Mouse (Mus musculus) lung, embryonic 15.5 days (tissue): ENCODE results near the gene Enox1. TPM values are rescaled to one million over a fixed set of nuclear protein-coding genes. Genes with fewer than 3 reads are reported as not detected.

ENCODE experiments used
- ATAC-seq: fragments of 200-750 bp; cut with Nextera tagmentation; 2 replicates; pipeline ENCODE4 v1.8.0; 2017; ENCODE audit warnings: moderate number of reproducible peaks, borderline replicate concordance; ENCODE audit not compliant: low FRiP score, low TSS enrichment; ENCODE audit errors: extremely low read depth
- H3K27ac ChIP-seq: fragments of 300-500 bp; sonication (generic); 2 replicates; pipeline ENCODE4 v1.5.1; 2015; ENCODE audit warnings: moderate library complexity, mild to moderate bottlenecking, inconsistent platforms
- H3K27me3 ChIP-seq: fragments of 300-500 bp; sonication (generic); 2 replicates; pipeline ENCODE4 v1.6.1; 2015; ENCODE audit warnings: inconsistent platforms
- H3K36me3 ChIP-seq: fragments of 300-500 bp; sonication (generic); 2 replicates; pipeline ENCODE4 v1.6.1; 2015; ENCODE audit warnings: inconsistent platforms
- H3K4me1 ChIP-seq: fragments of 300-500 bp; sonication (generic); 2 replicates; pipeline ENCODE4 v1.6.1; 2015; ENCODE audit warnings: inconsistent platforms
- H3K4me2 ChIP-seq: fragments of 300-500 bp; sonication (generic); 2 replicates; pipeline ENCODE4 v1.6.1; 2015; ENCODE audit warnings: inconsistent platforms, mild to moderate bottlenecking, moderate library complexity
- H3K4me3 ChIP-seq: fragments of 300-500 bp; sonication (generic); 2 replicates; pipeline ENCODE4 v1.5.1; 2015; ENCODE audit warnings: mild to moderate bottlenecking, inconsistent platforms
- H3K9ac ChIP-seq: fragments of 300-500 bp; sonication (generic); 2 replicates; pipeline ENCODE4 v1.6.1; 2015; ENCODE audit warnings: inconsistent platforms
- H3K9me3 ChIP-seq: fragments of 300-500 bp; sonication (generic); 2 replicates; pipeline ENCODE4 v1.6.1; 2016; ENCODE audit warnings: inconsistent platforms
- WGBS: fragments of 180-500 bp; shearing (Covaris S2); methylation state at CpG from one replicate; pipeline ENCODE4 v1.1.7; 2015; 5-methylcytosine and 5-hydroxymethylcytosine counted together
- polyA plus RNA-seq: library from polyadenylated mRNA; unstranded; fragments of >200 nt; fragmentation: Nextera tagmentation; extraction: Ambion mirVana; gene quantifications from 2 replicates; pipeline ENCODE4 v1.2.1, GENCODE M21; 2015

The Enox1 gene
- polyA plus RNA-seq, 1 experiment from 2014 or later, result 3.3 TPM

GRCm38 (mm10) chr14:77439426-77439825, 282.9 kb downstream of the Enox1 start:
- no peak for ATAC-seq
- H3K4me2 ChIP-seq, result no peak overlapping the region
- 51% methylated on average over 5 of the region's 5 CpGs for WGBS
- H3K27ac ChIP-seq, result no peak overlapping the region
- H3K36me3 ChIP-seq, result no peaks in the 10 kb centered on the region
- H3K4me3 ChIP-seq, result no peak overlapping the region
- H3K9me3 ChIP-seq, result no peaks in the 10 kb centered on the region
- no peaks in the 10 kb centered on the region for H3K27me3 ChIP-seq
- no peaks in the 10 kb centered on the region for H3K4me1 ChIP-seq
- H3K9ac ChIP-seq, result no peak overlapping the region

GRCm38 (mm10) chr14:77440805-77441204, 284.2 kb downstream of the Enox1 start:
- no peaks in the 10 kb centered on the region for H3K36me3 ChIP-seq
- H3K4me3 ChIP-seq, result no peak overlapping the region
- no peak overlapping the region for H3K4me2 ChIP-seq
- H3K9ac ChIP-seq, result no peak overlapping the region
- no peak overlapping the region for H3K27ac ChIP-seq
- no peaks in the 10 kb centered on the region for H3K4me1 ChIP-seq
- ATAC-seq, result no peak
- no peaks in the 10 kb centered on the region for H3K27me3 ChIP-seq
- WGBS, result 59% methylated on average over 7 of the region's 7 CpGs
- H3K9me3 ChIP-seq, result no peaks in the 10 kb centered on the region

DNA sequence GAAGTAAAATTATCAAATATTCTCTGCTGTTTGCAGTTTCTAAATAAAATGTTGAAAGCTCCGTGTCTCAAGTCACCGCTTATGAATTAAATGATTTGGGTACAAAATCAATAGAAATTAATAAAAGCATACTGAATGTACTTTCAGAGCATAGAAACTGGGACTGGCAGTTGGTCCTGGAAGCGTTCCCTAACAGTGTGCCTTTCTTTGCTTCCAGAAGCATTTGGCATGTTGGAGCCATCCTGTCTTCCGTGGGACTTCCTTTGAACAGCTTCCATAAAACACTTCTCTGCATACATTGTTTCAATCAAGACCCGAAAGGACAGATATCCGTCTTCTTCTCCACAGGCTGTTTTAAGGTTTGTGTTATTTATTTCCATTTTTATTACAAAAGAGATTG, 285.0 kb downstream of the Enox1 start:
- Histone ChIP-seq H3K36me3 (no peaks in the 10 kb centered on the region), H3K9ac (no peak overlapping the region), H3K4me3 (no peak overlapping the region), H3K27ac (no peak overlapping the region), H3K4me2 (no peak overlapping the region), H3K4me1 (no peaks in the 10 kb centered on the region), H3K27me3 (no peaks in the 10 kb centered on the region), H3K9me3 (no peaks in the 10 kb centered on the region)
- WGBS, result 87% methylated on average over 6 of the region's 6 CpGs
- ATAC-seq, result no peak

DNA sequence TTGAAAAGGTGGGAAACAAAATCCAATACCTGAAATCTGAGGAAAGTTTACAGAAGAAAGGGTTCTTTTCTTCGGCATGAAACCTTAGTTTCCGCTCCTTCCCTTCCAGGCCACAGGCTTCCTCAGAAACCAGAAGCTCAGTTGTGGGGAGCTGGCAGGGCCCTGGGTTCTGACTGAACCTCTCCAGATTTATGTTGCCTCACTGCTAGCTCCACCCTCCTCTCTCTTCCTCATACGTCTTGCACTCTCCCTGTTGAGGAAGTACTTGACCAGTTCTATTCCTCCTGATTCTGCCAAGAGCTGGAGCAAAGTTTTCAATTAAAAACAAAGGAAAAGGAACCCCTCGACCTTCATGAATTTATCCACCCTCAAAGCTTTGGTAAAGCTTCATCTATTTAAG, 291.4 kb downstream of the Enox1 start:
- H3K4me1 ChIP-seq, result no peaks in the 10 kb centered on the region; the same call in 1 of the 2 replicates
- no peaks in the 10 kb centered on the region for H3K36me3 ChIP-seq
- H3K9ac ChIP-seq, result no peak overlapping the region
- WGBS, result 62% methylated on average over 4 of the region's 4 CpGs
- H3K27me3 ChIP-seq, result no peaks in the 10 kb centered on the region
- no peak for ATAC-seq
- H3K4me2 ChIP-seq, result no peak overlapping the region
- H3K4me3 ChIP-seq, result no peak overlapping the region
- H3K9me3 ChIP-seq, result no peaks in the 10 kb centered on the region
- H3K27ac ChIP-seq, result no peak overlapping the region

DNA sequence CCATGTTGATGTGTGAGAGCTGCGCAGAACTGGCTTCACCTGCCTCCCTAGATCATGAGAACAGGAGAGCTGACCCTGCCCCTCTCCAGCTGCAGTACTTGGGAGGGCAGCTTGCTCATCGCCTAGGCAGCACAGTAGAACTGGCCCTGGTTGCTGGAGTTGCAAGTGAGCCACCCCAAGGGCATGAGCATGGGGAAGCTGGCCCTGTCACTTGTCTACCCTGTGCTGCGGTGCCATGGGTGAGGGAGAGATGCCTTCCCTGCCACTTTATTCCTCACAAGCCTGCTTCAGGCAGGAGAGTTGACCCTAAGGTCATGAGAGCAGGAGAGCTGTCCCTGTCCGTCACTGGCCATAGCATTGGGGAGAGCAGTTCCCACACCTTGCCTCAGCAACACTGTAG, 295.4 kb downstream of the Enox1 start:
- Histone ChIP-seq H3K4me3 (no peak overlapping the region), H3K36me3 (no peaks in the 10 kb centered on the region), H3K9me3 (no peaks in the 10 kb centered on the region), H3K27me3 (no peaks in the 10 kb centered on the region), H3K27ac (no peak overlapping the region), H3K9ac (no peak overlapping the region), H3K4me1 (no peaks in the 10 kb centered on the region; the same call in 1 of the 2 replicates), H3K4me2 (no peak overlapping the region)
- WGBS, result 74% methylated on average over 4 of the region's 4 CpGs
- ATAC-seq, result no peak

DNA sequence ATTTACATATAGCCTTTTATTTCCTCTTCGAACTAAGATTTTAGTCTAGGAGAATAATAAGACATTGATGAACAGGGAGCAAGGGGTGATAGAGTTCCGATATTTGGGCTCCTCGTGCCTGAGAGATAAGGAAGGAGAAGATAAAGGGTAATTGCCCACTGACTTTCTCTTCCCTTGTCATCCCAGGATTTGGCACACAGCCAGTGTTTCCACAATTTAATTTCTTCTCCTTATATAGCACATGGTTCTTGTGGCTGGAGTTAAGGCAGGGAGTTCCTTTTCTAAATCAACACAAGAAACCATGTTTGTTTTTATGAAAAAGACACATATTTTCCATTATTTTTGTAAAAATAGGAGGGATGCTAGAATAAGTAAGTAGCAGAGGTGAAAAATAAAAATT, 299.5 kb downstream of the Enox1 start:
- H3K36me3 ChIP-seq, result no peaks in the 10 kb centered on the region
- no peak overlapping the region for H3K4me2 ChIP-seq
- H3K4me1 ChIP-seq, result 0 out of 2 replicates have a peak, but pooled peaks cover 3% of the 10 kb centered on the region
- H3K9ac ChIP-seq, result no peak overlapping the region
- H3K27ac ChIP-seq, result no peak overlapping the region
- no peak for ATAC-seq
- WGBS, result 27% methylated on average over 3 of the region's 3 CpGs
- H3K4me3 ChIP-seq, result no peak overlapping the region
- H3K27me3 ChIP-seq, result no peaks in the 10 kb centered on the region
- no peaks in the 10 kb centered on the region for H3K9me3 ChIP-seq

DNA sequence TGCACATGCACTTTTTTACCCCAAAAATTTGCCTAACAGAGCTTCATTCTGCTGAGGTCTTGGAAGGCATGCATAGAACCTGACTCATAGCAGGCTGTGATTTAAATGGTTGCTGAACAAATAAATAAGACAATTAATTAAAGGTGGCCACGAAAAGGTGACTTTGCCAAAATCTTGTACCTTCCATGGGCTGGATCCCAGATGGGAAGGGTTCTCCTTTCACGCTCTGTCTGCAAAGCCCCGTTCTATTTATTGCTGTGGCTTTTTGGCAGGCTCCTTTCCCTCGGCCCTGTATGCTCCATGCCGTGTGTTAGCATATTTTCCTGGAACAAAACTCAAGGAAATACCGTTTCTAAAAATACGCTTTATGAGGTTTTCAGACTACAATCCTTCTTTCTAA, 300.3 kb downstream of the Enox1 start:
- Histone ChIP-seq H3K27ac (no peak overlapping the region), H3K9ac (no peak overlapping the region), H3K36me3 (no peaks in the 10 kb centered on the region), H3K9me3 (no peaks in the 10 kb centered on the region), H3K27me3 (no peaks in the 10 kb centered on the region), H3K4me1 (0 out of 2 replicates have a peak, but pooled peaks cover 3% of the 10 kb centered on the region), H3K4me3 (no peak overlapping the region), H3K4me2 (no peak overlapping the region)
- no peak for ATAC-seq
- WGBS, result 33% methylated on average over 7 of the region's 7 CpGs

DNA sequence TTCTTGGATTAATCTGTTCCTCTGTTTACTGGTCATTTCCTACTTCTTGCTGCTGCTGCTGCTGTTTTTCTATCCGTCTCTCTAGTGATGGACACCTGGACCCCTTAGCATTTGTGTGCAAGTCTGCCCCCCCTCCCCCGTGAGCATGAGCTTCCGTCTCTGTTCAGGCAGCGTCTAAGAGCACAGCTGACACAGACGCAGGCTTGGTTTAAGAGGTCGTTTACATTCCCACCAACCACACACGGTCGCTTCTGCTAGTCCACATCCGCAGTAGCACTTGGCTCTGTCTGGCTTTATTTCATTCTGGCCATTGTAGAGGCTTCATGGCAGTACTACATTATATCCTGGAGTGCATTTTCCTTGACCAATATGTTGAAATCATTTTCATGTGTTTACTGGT, 301.7 kb downstream of the Enox1 start:
- no peaks in the 10 kb centered on the region for H3K36me3 ChIP-seq
- H3K9me3 ChIP-seq, result no peaks in the 10 kb centered on the region
- no peak for ATAC-seq
- H3K4me2 ChIP-seq, result peak overlapping the region; percentile 35
- H3K27ac ChIP-seq, result no peak overlapping the region
- no peak overlapping the region for H3K4me3 ChIP-seq
- H3K27me3 ChIP-seq, result no peaks in the 10 kb centered on the region
- H3K9ac ChIP-seq, result no peak overlapping the region
- H3K4me1 ChIP-seq, result 0 out of 2 replicates have a peak, but pooled peaks cover 3% of the 10 kb centered on the region
- 11% methylated on average over 9 of the region's 9 CpGs for WGBS

DNA sequence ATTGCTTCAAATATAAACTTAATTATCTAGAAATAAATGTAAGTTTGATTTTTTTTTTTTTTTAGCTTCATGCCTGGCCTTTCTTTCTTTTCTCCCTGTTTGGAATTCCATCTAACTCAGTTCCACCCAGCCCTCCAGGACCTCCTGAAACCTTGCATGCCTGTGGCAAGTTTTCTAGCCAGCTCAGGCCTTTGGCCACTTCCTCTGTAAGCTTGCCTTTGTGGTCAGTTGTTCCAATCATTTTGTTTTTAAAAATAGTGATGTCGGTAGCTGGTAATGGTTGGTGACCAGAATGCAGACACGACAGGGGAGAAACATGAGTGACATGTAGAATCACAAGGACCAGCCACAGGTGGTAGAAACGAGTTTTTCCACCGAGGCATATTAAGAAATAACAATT, 307.4 kb downstream of the Enox1 start:
- Histone ChIP-seq H3K4me1 (no peaks in the 10 kb centered on the region), H3K4me3 (no peak overlapping the region), H3K4me2 (no peak overlapping the region), H3K9me3 (no peaks in the 10 kb centered on the region), H3K27ac (no peak overlapping the region), H3K36me3 (no peaks in the 10 kb centered on the region), H3K9ac (no peak overlapping the region), H3K27me3 (no peaks in the 10 kb centered on the region)
- ATAC-seq, result no peak
- WGBS, result 79% methylated on average over 4 of the region's 4 CpGs

- no peak overlapping the region for H3K9ac ChIP-seq
- WGBS, result 76% methylated on average over 4 of the region's 4 CpGs
- no peak overlapping the region for H3K4me2 ChIP-seq
- no peaks in the 10 kb centered on the region for H3K4me1 ChIP-seq
- H3K9me3 ChIP-seq, result no peaks in the 10 kb centered on the region
- no peaks in the 10 kb centered on the region for H3K36me3 ChIP-seq
- H3K27ac ChIP-seq, result no peak overlapping the region
- no peaks in the 10 kb centered on the region for H3K27me3 ChIP-seq
- no peak for ATAC-seq
- no peak overlapping the region for H3K4me3 ChIP-seq
These were observed 308.2 kb downstream of the Enox1 start for GRCm38 (mm10) chr14:77464782-77465181.

DNA sequence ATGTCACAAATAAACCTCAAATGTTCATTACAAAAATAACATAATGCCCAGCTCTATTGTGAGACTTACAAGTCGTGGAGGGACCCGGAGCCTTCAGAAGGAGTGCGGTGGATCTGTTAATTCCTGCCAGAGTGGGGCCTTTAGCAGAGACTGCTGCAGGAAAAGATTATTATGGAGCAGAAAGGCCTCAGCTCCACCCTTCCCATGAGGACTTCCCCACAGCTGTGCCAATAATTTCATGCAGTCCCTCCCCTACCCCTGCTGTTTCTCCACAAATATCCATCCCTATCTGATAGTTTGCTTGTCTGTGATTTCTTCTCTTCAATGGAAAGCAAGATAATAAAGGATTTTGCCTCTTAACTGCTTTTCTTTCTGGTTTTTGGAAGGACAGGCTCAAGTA, 314.0 kb downstream of the Enox1 start:
- H3K4me1 ChIP-seq, result no peaks in the 10 kb centered on the region

DNA sequence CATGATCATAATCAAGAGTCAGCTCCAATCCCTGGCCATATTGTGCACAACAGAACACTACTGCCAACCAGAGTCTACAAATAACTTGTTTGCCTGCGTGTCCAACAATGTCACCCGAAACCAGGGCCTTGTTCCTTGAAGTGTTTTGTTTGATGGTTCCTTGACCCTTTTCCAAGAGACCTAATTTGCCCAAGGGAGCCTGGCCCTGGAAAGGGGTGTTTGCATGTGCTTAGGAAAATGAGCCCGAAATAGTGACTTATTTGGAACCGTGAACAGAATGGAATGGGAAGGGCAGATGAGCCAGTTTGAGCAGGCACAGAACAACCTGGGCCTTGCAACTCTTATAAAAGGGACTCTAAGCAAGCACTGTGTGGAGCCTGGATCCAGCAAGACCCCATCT, 316.9 kb downstream of the Enox1 start:
- WGBS, result 70% methylated on average over 4 of the region's 4 CpGs
- ATAC-seq, result no peak

More for the DNA sequence above, 314.0 kb downstream of the Enox1 start:
- 88% methylated on average over 3 of the region's 3 CpGs for WGBS
- Histone ChIP-seq H3K4me3 (no peak overlapping the region), H3K27ac (no peak overlapping the region), H3K9me3 (no peaks in the 10 kb centered on the region), H3K4me2 (no peak overlapping the region), H3K36me3 (no peaks in the 10 kb centered on the region), H3K9ac (no peak overlapping the region), H3K27me3 (no peaks in the 10 kb centered on the region)
- no peak for ATAC-seq

GRCm38 (mm10) chr14:77474026-77474425, 317.5 kb downstream of the Enox1 start:
- 31% methylated on average over 5 of the region's 5 CpGs for WGBS
- Histone ChIP-seq H3K27me3 (no peaks in the 10 kb centered on the region), H3K4me2 (no peak overlapping the region), H3K4me1 (no peaks in the 10 kb centered on the region), H3K27ac (no peak overlapping the region), H3K9me3 (no peaks in the 10 kb centered on the region), H3K36me3 (no peaks in the 10 kb centered on the region), H3K4me3 (no peak overlapping the region), H3K9ac (no peak overlapping the region)
- ATAC-seq, result no peak

More for the DNA sequence above, 316.9 kb downstream of the Enox1 start:
- no peak overlapping the region for H3K27ac ChIP-seq
- H3K4me3 ChIP-seq, result no peak overlapping the region
- no peaks in the 10 kb centered on the region for H3K36me3 ChIP-seq
- H3K4me1 ChIP-seq, result no peaks in the 10 kb centered on the region
- no peaks in the 10 kb centered on the region for H3K27me3 ChIP-seq
- H3K9me3 ChIP-seq, result no peaks in the 10 kb centered on the region
- H3K4me2 ChIP-seq, result no peak overlapping the region
- no peak overlapping the region for H3K9ac ChIP-seq
